Mouse (Mus musculus): ENCODE results near the gene Usp7. TPM values are rescaled to one million over a fixed set of nuclear protein-coding genes. Genes with fewer than 3 reads are reported as not detected.

Gene Usp7
- polyA plus RNA-seq, 1 experiment from 2014 or later = 23.9 TPM

DNA sequence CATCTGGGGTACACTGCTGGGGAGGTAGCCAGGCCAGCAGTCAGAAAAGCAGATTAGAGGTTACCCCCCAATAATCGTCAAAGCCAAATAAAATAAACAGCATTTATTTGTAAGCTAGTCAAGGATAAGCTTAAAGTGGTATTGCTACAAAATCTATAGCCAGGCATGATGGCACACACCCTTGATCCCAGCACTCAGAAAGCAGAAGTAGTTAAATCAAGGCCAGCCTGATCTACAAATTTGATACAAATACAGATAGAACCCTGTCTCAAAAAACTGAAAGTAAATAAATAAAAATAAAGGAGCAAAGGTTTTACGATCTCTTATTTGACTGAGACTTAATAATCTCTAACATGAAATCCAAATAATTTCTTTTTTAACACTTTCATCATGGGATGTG is 66.3 kb downstream of the Usp7 start:
- ATAC-seq = no peak
- no peak overlapping the region for H3K4me3 ChIP-seq (ENCODE audit: low read length)
- no peak overlapping the region for H3K27ac ChIP-seq (ENCODE audit: low read depth, low read length)
- WGBS = 88% methylated on average over 2 of the region's 2 CpGs
- H3K4me2 ChIP-seq (ENCODE audit: low read length) = no peak overlapping the region
- no peaks in the 10 kb centered on the region for H3K36me3 ChIP-seq (ENCODE audit: control insufficient read depth, insufficient read depth, low read length)
- no peaks in the 10 kb centered on the region for H3K27me3 ChIP-seq (replicated peaks; ENCODE audit: control insufficient read depth, insufficient read depth, low read length)
- H3K4me1 ChIP-seq (ENCODE audit: control insufficient read depth, insufficient read depth, low read depth, low read length) = peaks cover 4% of the 10 kb centered on the region; the same call in 1 of the 2 replicates
- no peak overlapping the region for H3K9ac ChIP-seq (ENCODE audit: low read depth, low read length)
- no peaks in the 10 kb centered on the region for H3K9me3 ChIP-seq (ENCODE audit: control insufficient read depth, low read length)

DNA sequence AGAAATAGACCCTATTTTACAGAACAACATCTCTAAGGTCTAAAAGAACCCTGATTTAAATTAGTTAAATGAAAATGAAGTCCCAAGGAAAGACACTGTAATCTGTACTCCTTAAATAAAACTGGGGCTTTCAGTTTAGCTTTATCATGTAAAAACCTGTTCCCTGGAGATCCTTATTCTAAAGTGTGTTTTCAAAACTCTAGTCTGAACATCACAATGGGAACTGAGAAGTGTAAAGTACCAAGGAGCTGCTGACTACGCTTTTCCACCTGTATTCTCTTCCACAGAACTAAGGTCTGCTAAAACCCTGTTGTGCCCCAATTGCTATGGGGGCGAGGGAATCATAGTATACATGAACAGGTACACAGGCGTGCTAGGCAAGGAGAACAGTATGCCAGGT is 68.1 kb downstream of the Usp7 start:
- 91% methylated on average over 3 of the region's 3 CpGs for WGBS
- Histone ChIP-seq H3K4me2 (ENCODE audit: low read length) (no peak overlapping the region), H3K27me3 (replicated peaks; ENCODE audit: control insufficient read depth, insufficient read depth, low read length) (no peaks in the 10 kb centered on the region), H3K36me3 (ENCODE audit: control insufficient read depth, insufficient read depth, low read length) (no peaks in the 10 kb centered on the region), H3K9ac (ENCODE audit: low read depth, low read length) (no peak overlapping the region), H3K9me3 (ENCODE audit: control insufficient read depth, low read length) (no peaks in the 10 kb centered on the region), H3K4me1 (ENCODE audit: control insufficient read depth, insufficient read depth, low read depth, low read length) (no peaks in the 10 kb centered on the region), H3K4me3 (ENCODE audit: low read length) (no peak overlapping the region), H3K27ac (ENCODE audit: low read depth, low read length) (no peak overlapping the region)
- ATAC-seq = no peak

DNA sequence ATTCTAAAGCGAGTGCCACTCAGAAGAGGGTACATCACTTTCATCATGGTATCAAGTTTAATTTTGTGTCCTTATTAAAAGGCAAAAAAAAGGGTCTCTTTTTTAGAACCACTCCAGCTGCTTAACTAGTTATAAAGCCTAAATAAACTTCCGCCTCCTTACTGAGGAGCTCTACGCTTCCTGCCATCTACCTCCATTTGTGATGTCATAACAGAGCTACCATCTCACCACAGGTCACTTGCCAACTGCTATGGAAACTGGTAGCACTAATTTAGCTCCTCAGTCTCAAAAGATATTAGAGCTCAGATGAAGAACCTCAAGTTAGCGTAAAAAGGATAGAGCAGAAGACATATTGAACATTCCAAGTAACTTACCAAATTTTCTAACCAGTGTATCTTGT is 71.7 kb downstream of the Usp7 start:
- 93% methylated on average over 4 of the region's 4 CpGs for WGBS
- Histone ChIP-seq H3K4me3 (ENCODE audit: low read length) (no peak overlapping the region), H3K27ac (ENCODE audit: low read depth, low read length) (no peak overlapping the region), H3K9ac (ENCODE audit: low read depth, low read length) (no peak overlapping the region), H3K27me3 (replicated peaks; ENCODE audit: control insufficient read depth, insufficient read depth, low read length) (no peaks in the 10 kb centered on the region), H3K4me1 (ENCODE audit: control insufficient read depth, insufficient read depth, low read depth, low read length) (no peaks in the 10 kb centered on the region), H3K4me2 (ENCODE audit: low read length) (no peak overlapping the region), H3K36me3 (ENCODE audit: control insufficient read depth, insufficient read depth, low read length) (peaks cover 7% of the 10 kb centered on the region; the same call in 1 of the 2 replicates), H3K9me3 (ENCODE audit: control insufficient read depth, low read length) (no peaks in the 10 kb centered on the region)
- ATAC-seq = no peak

DNA sequence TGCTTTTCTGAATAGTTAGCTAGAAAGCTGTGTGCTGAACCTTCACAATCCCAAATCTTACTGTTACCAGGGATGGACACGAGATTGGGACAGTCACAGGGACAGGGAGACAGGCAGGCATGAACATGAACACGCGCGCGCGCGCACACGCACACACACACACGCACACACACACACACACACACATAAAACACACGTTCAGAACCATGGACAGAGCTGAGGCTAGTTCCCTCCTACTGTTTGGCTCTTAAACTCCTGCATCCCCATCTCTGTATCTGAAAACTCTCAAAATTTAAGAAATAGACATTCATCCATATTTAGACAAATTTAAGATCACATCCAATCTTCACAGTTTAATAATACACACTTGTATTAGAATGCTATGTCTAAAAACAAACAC is 74.4 kb downstream of the Usp7 start:
- Histone ChIP-seq H3K36me3 (ENCODE audit: control insufficient read depth, insufficient read depth, low read length) (peaks cover 15% of the 10 kb centered on the region; the same call in 1 of the 2 replicates), H3K4me2 (ENCODE audit: low read length) (no peak overlapping the region), H3K27me3 (replicated peaks; ENCODE audit: control insufficient read depth, insufficient read depth, low read length) (no peaks in the 10 kb centered on the region), H3K9me3 (ENCODE audit: control insufficient read depth, low read length) (no peaks in the 10 kb centered on the region), H3K27ac (ENCODE audit: low read depth, low read length) (no peak overlapping the region), H3K9ac (ENCODE audit: low read depth, low read length) (no peak overlapping the region), H3K4me1 (ENCODE audit: control insufficient read depth, insufficient read depth, low read depth, low read length) (no peaks in the 10 kb centered on the region), H3K4me3 (ENCODE audit: low read length) (no peak overlapping the region)
- 92% methylated on average over 10 of the region's 10 CpGs for WGBS
- no peak for ATAC-seq

DNA sequence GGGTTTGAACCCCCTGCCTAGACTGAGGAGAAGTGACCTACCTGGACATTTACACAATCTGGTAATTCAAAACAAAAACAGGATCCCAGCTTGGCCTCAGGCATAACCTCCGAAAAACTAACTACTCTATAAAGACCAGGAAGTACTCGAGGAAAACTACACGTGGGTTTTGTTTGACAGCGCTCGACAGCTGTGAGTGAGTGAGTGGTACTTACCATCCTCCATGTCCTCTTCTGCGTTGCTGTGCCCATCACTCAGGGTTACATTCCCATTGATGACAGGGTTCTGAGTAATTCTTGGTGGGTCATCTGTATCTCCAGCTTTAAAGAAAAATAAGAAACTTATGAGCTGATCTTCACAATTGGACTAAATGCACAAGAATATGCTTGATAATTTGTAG is 75.8 kb downstream of the Usp7 start:
- peaks cover 15% of the 10 kb centered on the region for H3K36me3 ChIP-seq (ENCODE audit: control insufficient read depth, insufficient read depth, low read length)
- H3K27ac ChIP-seq (ENCODE audit: low read depth, low read length) = no peak overlapping the region
- H3K9ac ChIP-seq (ENCODE audit: low read depth, low read length) = no peak overlapping the region
- H3K4me2 ChIP-seq (ENCODE audit: low read length) = no peak overlapping the region
- no peaks in the 10 kb centered on the region for H3K9me3 ChIP-seq (ENCODE audit: control insufficient read depth, low read length)
- WGBS = 78% methylated on average over 6 of the region's 6 CpGs
- ATAC-seq = no peak
- H3K27me3 ChIP-seq (replicated peaks; ENCODE audit: control insufficient read depth, insufficient read depth, low read length) = no peaks in the 10 kb centered on the region
- H3K4me1 ChIP-seq (ENCODE audit: control insufficient read depth, insufficient read depth, low read depth, low read length) = no peaks in the 10 kb centered on the region
- H3K4me3 ChIP-seq (ENCODE audit: low read length) = no peak overlapping the region

DNA sequence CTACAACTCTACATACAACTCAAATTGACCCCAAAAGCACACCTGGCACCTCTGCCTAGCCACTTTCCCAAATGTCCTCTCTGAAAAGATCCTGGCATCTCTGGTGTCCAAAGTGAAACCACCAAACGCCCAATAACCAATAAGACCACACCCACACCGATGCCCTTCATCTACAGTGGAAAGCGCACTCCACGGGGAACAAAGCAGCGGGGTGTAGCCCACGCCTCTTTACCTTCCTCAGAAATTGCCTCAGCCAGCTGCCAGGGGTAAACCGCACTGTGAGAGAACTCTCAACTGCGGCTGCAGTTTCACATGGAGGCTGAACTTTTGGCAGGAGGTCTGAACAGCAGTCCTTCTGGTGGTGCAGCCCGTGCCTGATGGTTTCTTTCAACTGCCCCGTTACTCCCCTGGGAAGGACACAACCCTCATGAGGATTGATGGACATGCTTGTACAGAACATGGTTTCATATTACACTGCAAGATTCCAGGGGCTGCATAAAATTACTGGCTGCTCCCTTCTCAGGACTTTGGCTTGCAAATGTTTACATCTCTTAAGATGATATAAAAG is 76.5 kb downstream of the Usp7 start:
- H3K4me2 ChIP-seq (ENCODE audit: low read length) = no peak overlapping the region
- ATAC-seq = no peak
- H3K9me3 ChIP-seq (ENCODE audit: control insufficient read depth, low read length) = no peaks in the 10 kb centered on the region
- no peaks in the 10 kb centered on the region for H3K27me3 ChIP-seq (replicated peaks; ENCODE audit: control insufficient read depth, insufficient read depth, low read length)
- no peak overlapping the region for H3K9ac ChIP-seq (ENCODE audit: low read depth, low read length)
- no peaks in the 10 kb centered on the region for H3K4me1 ChIP-seq (ENCODE audit: control insufficient read depth, insufficient read depth, low read depth, low read length)
- no peak overlapping the region for H3K4me3 ChIP-seq (ENCODE audit: low read length)
- H3K36me3 ChIP-seq (ENCODE audit: control insufficient read depth, insufficient read depth, low read length) = peaks cover 16% of the 10 kb centered on the region
- WGBS = 68% methylated on average over 10 of the region's 10 CpGs
- no peak overlapping the region for H3K27ac ChIP-seq (ENCODE audit: low read depth, low read length)

DNA sequence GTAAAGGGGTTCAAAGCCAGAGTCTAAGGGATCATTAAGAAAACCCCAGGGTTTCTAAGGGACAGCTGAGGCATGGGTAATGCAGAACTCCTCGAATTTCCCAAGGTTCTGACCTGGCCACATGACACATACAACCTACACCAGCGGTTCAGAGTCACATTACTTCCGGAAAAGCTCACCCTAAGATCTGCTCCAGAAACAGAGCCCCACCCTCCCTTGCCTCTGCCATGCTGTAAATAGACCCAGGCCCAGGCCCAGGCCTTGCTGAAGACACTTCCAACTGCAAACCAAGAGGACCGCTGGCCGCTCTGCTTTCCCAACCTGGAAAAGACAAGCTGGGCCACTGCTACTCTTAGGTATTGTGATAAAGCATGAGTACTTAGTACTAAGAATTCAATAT is 77.3 kb downstream of the Usp7 start:
- H3K9me3 ChIP-seq (ENCODE audit: control insufficient read depth, low read length) = no peaks in the 10 kb centered on the region

DNA sequence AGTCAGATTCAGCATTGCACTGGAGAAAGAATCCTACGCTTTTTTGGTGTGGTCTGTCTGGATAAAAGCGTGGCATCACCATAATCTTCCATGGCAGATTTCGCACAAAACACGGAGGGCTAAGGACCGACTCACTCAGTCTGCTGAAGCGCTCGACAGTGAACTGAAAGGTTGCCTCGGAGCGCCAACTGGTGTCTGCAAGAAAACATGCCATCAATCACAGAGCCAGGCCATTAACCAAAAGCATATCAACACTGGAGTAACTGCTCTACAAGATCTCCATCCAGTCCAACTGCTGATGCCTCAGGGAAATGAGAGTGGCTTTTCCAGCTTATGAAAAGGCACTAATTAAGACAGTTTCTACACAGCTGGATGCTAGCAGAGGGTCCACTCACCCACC is 80.1 kb downstream of the Usp7 start:
- no peak overlapping the region for H3K27ac ChIP-seq (ENCODE audit: low read depth, low read length)
- H3K4me3 ChIP-seq (ENCODE audit: low read length) = no peak overlapping the region
- no peak for ATAC-seq
- no peaks in the 10 kb centered on the region for H3K4me1 ChIP-seq (ENCODE audit: control insufficient read depth, insufficient read depth, low read depth, low read length)
- peaks cover 32% of the 10 kb centered on the region for H3K36me3 ChIP-seq (ENCODE audit: control insufficient read depth, insufficient read depth, low read length)
- no peak overlapping the region for H3K4me2 ChIP-seq (ENCODE audit: low read length)
- H3K27me3 ChIP-seq (replicated peaks; ENCODE audit: control insufficient read depth, insufficient read depth, low read length) = no peaks in the 10 kb centered on the region
- WGBS = 61% methylated on average over 9 of the region's 9 CpGs
- H3K9me3 ChIP-seq (ENCODE audit: control insufficient read depth, low read length) = no peaks in the 10 kb centered on the region
- no peak overlapping the region for H3K9ac ChIP-seq (ENCODE audit: low read depth, low read length)

More for the DNA sequence above, 77.3 kb downstream of the Usp7 start:
- Histone ChIP-seq H3K4me3 (ENCODE audit: low read length) (no peak overlapping the region), H3K27me3 (replicated peaks; ENCODE audit: control insufficient read depth, insufficient read depth, low read length) (no peaks in the 10 kb centered on the region), H3K4me1 (ENCODE audit: control insufficient read depth, insufficient read depth, low read depth, low read length) (no peaks in the 10 kb centered on the region), H3K36me3 (ENCODE audit: control insufficient read depth, insufficient read depth, low read length) (peaks cover 23% of the 10 kb centered on the region), H3K9ac (ENCODE audit: low read depth, low read length) (no peak overlapping the region), H3K27ac (ENCODE audit: low read depth, low read length) (no peak overlapping the region), H3K4me2 (ENCODE audit: low read length) (no peak overlapping the region)
- no peak for ATAC-seq
- 91% methylated on average over 5 of the region's 5 CpGs for WGBS

DNA sequence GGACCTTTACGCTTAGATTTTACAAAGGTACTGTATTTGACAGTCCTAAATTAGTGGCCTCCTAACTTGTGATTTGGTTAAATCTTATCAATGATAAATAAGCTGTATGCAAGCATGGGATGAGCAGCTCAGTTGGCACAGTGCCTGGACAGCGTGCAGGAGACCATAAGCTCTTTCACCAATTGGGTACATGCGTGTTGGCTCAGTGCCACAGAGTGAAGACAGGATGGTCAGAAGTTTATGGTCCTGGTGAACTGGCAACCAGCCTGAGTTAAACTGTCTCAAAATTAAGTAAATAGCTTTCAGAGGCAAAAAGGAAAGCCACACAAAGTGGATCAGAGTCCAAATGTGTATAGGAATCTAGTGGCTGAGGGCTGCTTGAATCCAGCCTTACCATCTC is 91.5 kb downstream of the Usp7 start:
- peaks cover 59% of the 10 kb centered on the region for H3K36me3 ChIP-seq (ENCODE audit: control insufficient read depth, insufficient read depth, low read length)
- H3K4me3 ChIP-seq (ENCODE audit: low read length) = no peak overlapping the region
- no peak overlapping the region for H3K9ac ChIP-seq (ENCODE audit: low read depth, low read length)
- H3K4me2 ChIP-seq (ENCODE audit: low read length) = no peak overlapping the region
- no peak for ATAC-seq
- no peaks in the 10 kb centered on the region for H3K27me3 ChIP-seq (replicated peaks; ENCODE audit: control insufficient read depth, insufficient read depth, low read length)
- 77% methylated on average over 3 of the region's 3 CpGs for WGBS
- no peak overlapping the region for H3K27ac ChIP-seq (ENCODE audit: low read depth, low read length)
- H3K4me1 ChIP-seq (ENCODE audit: control insufficient read depth, insufficient read depth, low read depth, low read length) = no peaks in the 10 kb centered on the region
- no peaks in the 10 kb centered on the region for H3K9me3 ChIP-seq (ENCODE audit: control insufficient read depth, low read length)

DNA sequence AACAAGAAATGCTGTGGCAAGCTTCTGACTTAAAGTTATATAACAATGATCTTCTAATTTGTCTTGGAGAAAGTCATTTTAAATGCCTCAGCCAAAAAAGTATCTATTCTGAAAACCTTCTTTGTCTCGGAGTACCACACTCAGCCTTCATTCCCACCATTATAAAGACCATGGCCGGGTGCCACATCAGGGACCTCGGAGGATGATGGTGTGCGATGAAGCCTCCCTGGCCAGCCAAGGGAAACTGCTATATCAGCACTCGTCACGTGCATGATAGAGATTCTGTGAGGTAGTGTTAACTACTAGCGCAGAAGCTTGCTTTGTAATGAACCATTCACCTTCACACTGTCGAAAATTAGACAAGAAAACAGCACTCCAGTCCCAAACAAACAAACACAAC is 92.6 kb downstream of the Usp7 start:
- 85% methylated on average over 8 of the region's 8 CpGs for WGBS
- ATAC-seq = no peak
- no peak overlapping the region for H3K4me3 ChIP-seq (ENCODE audit: low read length)
- H3K36me3 ChIP-seq (ENCODE audit: control insufficient read depth, insufficient read depth, low read length) = peaks cover 62% of the 10 kb centered on the region
- no peak overlapping the region for H3K27ac ChIP-seq (ENCODE audit: low read depth, low read length)
- H3K4me1 ChIP-seq (ENCODE audit: control insufficient read depth, insufficient read depth, low read depth, low read length) = no peaks in the 10 kb centered on the region
- no peak overlapping the region for H3K9ac ChIP-seq (ENCODE audit: low read depth, low read length)
- H3K9me3 ChIP-seq (ENCODE audit: control insufficient read depth, low read length) = no peaks in the 10 kb centered on the region
- H3K27me3 ChIP-seq (replicated peaks; ENCODE audit: control insufficient read depth, insufficient read depth, low read length) = no peaks in the 10 kb centered on the region
- H3K4me2 ChIP-seq (ENCODE audit: low read length) = no peak overlapping the region
